Mouse (Mus musculus): Measurements from ENCODE around the gene Ccdc63.

Ccdc63 gene

DNA sequence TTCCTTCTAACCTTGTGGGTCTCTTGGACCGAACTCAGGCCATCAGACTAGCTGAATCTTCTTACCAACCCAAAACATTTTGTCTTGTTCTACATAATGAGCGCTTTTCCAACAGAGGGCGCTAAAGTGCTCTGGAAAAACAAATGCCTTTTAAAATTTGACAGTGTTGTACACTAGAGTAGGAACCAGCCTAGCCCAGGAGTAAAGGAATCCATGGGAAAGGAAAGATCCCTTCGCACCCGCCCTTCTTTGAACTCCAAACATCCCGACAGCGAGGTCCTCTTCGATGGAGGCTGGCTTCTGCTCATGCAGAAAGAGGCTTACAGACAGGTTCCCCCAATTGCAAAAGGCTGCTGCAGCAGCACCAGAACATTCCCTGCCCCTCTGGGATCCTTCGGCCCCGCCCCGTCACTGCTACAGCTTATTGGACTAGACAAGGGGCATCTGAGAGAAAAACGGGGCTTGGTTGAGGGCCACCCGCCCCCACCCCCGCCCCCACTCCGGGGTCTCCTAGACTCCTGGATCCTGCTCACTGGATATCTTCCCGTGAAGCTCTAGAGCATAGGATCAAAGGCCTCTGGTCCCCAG is 11.5 kb downstream of the Ccdc63 start:
- peak; percentile 95 for DNase-seq (ENCODE audit: low read depth, low spot score)

DNA sequence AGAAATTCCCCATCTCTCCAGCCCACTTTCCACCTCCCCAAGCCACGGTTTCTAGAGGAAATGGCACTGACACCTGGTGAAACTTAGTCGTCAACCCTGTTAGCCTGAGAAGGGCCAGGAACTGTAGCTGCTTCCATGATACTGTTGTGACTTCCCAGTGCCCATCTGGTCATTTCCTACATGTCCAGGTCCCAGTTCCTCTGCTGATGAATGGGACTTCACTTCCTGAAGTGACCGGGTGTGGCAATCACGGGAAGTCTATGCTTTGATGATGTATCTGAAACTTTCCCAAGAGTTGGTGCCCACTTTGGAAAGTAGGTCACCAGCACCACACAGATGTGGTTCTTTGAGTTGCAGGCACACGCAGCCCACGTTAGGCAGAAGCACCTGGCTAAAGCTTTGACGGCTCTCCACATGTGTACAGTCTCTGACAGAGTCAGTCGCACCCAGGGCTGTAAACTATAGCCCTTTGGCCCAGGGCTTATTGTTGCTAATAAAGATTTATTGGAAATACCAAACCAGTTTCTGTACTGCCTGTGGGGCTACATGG is 15.3 kb downstream of the Ccdc63 start:
- DNase-seq (ENCODE audit: low read depth, low spot score): no peak

DNA sequence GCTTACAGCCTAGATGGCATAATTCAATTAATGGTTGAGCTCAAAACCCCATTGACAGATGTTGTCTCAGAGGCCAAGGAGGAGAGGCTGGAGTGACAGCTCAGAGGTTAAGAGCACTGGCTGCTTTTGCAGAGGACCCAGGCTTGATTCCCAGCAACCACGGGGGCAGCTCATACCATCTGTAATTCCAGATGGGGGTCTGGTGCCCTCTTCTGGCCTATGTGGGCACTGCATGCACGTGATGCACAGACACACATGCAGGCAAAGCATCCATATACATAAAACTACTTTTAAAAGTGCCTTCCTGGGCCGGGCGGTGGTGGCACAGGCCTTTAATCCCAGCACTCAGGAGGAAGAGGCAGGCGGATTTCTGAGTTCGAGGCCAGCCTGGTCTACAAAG is 24.4 kb downstream of the Ccdc63 start:
- no peak for DNase-seq (ENCODE audit: low read depth, low spot score)

GRCm38 (mm10) chr5:122115266-122115763 is 25.3 kb downstream of the Ccdc63 start:
- DNase-seq (ENCODE audit: low read depth, low spot score): no peak

DNA sequence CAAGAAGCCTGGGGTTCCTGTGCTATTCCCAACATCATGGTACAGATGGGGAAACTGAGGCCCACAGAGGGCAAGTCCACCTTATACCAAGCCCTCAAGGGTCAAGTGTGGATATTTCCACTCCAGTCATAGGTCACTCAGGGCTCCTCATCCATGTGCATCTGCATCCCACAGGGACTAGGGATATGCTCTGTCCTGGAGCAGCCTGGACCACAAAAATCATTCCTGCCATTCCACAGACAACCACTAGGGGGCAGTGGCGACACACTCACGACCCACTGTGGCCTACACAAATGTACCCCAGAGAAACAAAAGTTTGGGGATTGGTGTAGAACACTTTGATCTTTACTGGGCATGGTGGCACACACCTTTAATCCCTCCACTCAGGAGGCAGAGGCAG is 26.4 kb downstream of the Ccdc63 start:
- peak; percentile 66 for DNase-seq (ENCODE audit: low read depth, low spot score)

DNA sequence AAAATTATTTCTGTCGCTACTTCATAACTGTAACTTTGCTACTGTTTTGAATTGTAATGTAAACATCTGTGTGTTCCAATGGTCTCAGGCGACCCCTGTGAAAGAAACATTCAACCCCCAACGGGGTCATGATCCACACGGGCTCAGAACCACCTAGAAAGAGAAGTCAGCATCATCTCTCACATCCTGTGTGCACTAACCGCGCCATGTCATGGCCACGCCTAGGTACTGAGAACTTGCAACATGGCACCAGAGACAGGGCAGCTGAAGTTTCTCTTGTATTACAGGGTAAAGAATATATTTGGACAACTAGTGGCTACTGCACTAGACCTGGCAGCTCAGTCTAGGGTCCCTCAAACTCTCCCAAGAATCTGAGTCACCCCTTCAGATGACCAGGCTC is 27.2 kb downstream of the Ccdc63 start:
- no peak for DNase-seq (ENCODE audit: low read depth, low spot score)

DNA sequence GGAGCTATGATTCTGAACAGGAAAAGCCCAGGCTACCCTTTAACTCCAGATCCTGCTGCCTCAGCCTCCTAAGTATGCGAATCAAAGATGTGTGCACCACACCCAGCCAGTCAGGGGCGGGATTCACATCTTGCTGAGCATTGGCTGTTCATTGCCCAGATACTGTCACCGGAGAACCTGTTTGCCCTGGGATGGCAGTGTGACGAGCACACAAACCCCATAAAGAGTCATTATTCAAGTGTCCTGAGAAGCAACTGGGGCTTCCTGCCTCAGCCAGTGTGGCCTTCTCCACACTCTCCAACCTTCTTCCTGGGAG is 28.7 kb downstream of the Ccdc63 start:
- no peak for DNase-seq (ENCODE audit: low read depth, low spot score)

GRCm38 (mm10) chr5:122111091-122111932 is 29.3 kb downstream of the Ccdc63 start:
- DNase-seq (ENCODE audit: low read depth, low spot score): no peak

GRCm38 (mm10) chr5:122110625-122111024 is 30.0 kb downstream of the Ccdc63 start:
- DNase-seq (ENCODE audit: low read depth, low spot score): no peak

GRCm38 (mm10) chr5:122109325-122110060 is 31.1 kb downstream of the Ccdc63 start:
- DNase-seq (ENCODE audit: low read depth, low spot score): no peak

GRCm38 (mm10) chr5:122108104-122108503 is 32.5 kb downstream of the Ccdc63 start:
- no peak for DNase-seq (ENCODE audit: low read depth, low spot score)

- DNase-seq (ENCODE audit: low read depth, low spot score): no peak
Observed at GRCm38 (mm10) chr5:122106212-122106611, 34.4 kb downstream of the Ccdc63 start.

DNA sequence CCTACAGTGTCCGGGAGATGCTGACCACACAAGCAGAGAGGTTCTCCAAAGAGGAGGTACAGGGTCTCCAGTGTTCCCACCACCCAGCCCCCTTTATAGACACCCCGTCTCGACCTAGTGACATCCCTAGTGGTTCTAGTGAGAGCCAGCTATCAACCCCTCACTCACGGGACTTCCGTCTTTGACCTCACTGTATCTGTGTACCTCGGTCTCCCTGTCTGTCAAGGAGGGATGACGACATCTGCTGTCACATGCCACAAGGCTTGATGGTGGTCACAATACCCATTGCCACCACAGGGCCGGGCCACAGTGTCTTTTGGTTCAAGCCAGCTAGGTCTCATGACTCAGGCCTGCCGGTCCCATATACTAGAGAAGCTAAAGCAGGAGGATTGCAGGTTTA is 35.6 kb downstream of the Ccdc63 start:
- no peak for DNase-seq (ENCODE audit: low read depth, low spot score)

DNA sequence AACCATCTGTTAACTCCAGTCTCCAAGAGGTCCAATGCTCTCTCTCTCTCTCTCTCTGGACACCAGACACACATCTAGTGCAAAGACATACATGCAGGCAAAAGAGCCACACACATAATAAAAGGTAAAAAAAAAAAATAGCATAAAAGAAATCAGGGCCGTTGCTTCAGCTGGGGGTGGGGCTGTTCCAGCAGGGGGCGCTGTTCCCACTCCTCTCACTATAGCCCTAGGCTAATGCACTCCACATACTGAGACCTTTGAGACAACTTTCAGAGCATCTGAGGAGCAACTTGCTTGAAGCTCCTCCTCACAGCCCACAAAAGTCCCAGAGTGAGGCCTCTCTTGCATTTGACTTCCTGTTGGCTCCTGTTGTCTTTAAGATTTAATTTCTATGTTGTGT is 36.4 kb downstream of the Ccdc63 start:
- peak; percentile 45 for DNase-seq (ENCODE audit: low read depth, low spot score)

DNA sequence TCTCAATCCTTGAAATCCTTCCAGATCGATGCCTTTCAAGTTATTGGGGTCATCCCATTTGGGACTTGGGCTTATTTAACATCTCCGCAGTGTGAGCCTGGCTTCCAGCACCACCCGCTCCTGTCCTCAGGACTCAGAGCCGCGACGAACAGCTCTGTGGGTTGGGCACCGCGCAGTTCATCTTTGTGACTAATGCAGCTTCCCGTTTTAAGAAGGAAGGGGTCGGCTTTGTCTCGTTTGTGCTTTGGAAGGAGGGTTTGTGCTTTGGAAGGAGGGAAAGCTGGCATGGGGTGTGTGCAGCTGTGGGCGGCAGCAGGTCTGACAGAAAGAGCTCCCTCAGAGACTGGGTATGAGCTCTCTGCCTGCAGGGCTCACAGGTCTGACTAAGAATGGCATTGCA is 37.5 kb downstream of the Ccdc63 start:
- peak; percentile 75 for DNase-seq (ENCODE audit: low read depth, low spot score)

- DNase-seq (ENCODE audit: low read depth, low spot score): no peak
Observed at GRCm38 (mm10) chr5:122102476-122103050, 38.1 kb downstream of the Ccdc63 start.

DNA sequence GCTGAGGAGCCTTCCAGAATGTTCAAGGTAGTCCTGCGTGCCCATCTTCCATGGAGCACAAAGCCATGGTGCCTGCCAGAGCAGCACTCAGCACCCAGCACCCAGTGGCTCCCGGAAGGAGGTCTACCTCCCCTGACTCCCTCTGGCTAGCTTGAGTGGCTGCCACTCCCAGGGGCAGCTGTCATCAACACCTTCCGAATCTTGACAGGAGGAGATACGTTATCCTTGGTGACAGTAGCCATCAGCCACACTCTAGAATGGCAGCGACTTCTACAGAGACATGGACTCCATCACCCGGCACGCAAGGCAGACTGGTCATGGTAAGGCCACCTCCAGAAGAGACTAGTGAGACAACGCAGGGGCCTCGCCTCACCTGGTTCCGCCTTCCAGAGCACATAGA is 46.2 kb downstream of the Ccdc63 start:
- DNase-seq (ENCODE audit: low read depth, low spot score): no peak

- no peak for DNase-seq (ENCODE audit: low read depth, low spot score)
Observed at GRCm38 (mm10) chr5:122093734-122094133, 46.9 kb downstream of the Ccdc63 start.

GRCm38 (mm10) chr5:122092794-122093193 is 47.8 kb downstream of the Ccdc63 start:
- no peak for DNase-seq (ENCODE audit: low read depth, low spot score)

DNA sequence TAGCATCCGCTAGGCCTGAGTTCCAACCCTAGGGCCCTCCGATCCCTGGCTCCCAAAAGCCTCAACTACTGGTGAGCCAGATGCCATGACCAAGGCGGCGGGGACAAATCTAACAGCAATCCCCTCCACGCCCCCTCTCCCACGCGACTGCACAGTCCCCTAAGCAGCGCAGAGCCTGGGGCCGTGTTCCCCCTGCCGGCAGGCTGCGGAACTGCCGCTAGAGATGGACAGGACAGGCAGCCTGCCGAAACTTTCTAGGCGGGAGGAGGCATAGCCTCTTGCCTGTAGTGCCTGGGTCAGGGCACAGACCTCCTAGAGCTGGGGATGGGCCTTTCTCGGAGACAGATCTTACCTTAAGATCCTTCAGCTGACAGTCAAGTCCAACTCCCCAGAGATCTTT is 49.6 kb downstream of the Ccdc63 start:
- peak; percentile 60 for DNase-seq (ENCODE audit: low read depth, low spot score)

DNA sequence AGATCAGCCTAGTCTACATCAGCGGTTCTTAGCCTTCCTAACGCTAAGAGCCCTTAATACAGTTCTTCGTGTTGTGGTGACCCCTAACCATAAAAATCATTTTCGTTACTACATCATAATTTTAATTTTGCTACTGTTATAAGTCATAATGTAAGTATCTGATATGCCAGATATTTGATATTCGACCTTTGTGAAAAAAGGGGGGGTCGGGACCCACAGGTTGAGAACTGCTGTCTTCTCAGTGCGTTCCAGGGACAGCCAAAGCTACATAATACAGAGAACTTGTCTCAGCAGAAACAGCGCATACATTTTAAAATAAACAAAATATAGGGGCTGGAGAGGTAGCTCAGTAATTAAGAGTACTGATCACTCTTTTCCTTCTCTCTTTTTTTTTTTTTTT is 51.0 kb downstream of the Ccdc63 start:
- no peak for DNase-seq (ENCODE audit: low read depth, low spot score)

DNA sequence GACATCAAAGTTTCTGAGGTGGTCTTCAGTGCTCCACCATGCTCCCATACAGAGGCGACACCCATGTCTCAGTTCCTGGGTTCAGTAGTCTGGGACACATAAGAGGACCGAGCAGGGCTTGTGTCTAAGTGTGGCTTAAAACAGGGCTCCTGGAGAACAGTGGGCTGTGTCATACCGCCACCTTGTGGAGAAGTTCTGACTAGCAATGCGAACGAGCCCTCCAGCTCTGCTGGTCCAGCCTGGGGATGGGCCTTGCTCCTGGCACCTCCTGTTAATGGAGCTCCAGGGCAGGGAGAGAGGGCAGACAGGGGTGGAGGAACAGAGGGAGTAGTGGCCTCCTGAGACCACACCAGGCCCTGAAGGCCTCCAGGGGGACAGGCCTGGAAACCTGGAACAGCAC is 51.7 kb downstream of the Ccdc63 start:
- peak; percentile 90 for DNase-seq (ENCODE audit: low read depth, low spot score)
